Comparison of ENCODE assay signal across 8 mouse cellular contexts in the genomic region with DNA sequence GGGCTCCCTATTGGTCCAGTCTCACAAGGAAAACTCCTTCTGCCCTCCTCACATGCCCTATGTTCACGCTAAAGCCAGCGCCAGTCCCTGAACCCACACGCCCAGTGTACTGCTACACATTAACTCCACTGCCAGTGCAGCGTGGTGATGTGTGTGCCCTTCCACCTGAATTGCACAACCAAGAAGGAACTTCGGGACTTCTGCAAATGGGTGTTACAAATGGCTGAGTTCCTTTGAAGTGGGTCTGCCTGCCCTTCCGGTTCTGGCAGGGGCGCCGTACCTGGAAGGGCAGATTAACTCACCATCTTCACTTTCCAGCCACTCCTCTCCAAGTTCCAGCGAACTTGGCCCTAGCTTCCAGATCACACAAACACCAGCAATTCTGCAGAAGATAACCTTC. TPM values are rescaled to one million over a fixed set of nuclear protein-coding genes. Genes with fewer than 3 reads are reported as not detected.
A peak's percentile ranks its signal among the peaks of the same experiment; 100 is the strongest.
DNase-seq lines count a peak whose midpoint lies in the region; ATAC-seq and TF ChIP-seq lines count a peak whose summit lies in the region.

No protein-coding gene starts in this region.

- DNase-seq in midbrain, embryonic 10.5 days (ENCODE audit: low spot score) = no peak
- no peak for DNase-seq in midbrain, postnatal 0 days (ENCODE audit: low spot score)
- DNase-seq in kidney, postnatal 25 days = peak; percentile 51 to 85
- no peak for DNase-seq in layer of hippocampus, adult 8-10 months (ENCODE audit: low spot score in 2 of 2)
- DNase-seq in B cell, adult 2 months = no peak

- no peak overlapping the region for H3K4me2 ChIP-seq in midbrain, postnatal 0 days (ENCODE audit: low read depth, low read length, poor library complexity, severe bottlenecking)
- peak overlapping the region; percentile 60 for H3K4me2 ChIP-seq in heart, embryonic 14.5 days (ENCODE audit: low read length)

- no peaks in the 10 kb centered on the region for H3K36me3 ChIP-seq in midbrain, embryonic 10.5 days
- no peaks in the 10 kb centered on the region for H3K36me3 ChIP-seq in midbrain, postnatal 0 days (ENCODE audit: insufficient read depth, low read length)
- no peaks in the 10 kb centered on the region for H3K36me3 ChIP-seq in heart, embryonic 14.5 days (ENCODE audit: control insufficient read depth, insufficient read depth, low read length)

- no peak for ATAC-seq in midbrain, postnatal 0 days (ENCODE audit: low FRiP score)
- ATAC-seq in heart, embryonic 14.5 days (ENCODE audit: insufficient number of reproducible peaks, insufficient read depth, low FRiP score, low read depth) = no peak
- ATAC-seq in megakaryocyte progenitor cell, adult 5-6 weeks (replicated peaks; ENCODE audit: poor library complexity) = peak; percentile 44
- ATAC-seq in frontal cortex, adult (ENCODE audit: low TSS enrichment) = no peak

- no peak overlapping the region for H3K9ac ChIP-seq in midbrain, postnatal 0 days (replicated peaks; ENCODE audit: low read length, poor library complexity, severe bottlenecking)
- H3K9ac ChIP-seq in heart, embryonic 14.5 days (ENCODE audit: low read length) = peak overlapping the region; percentile 48

- no peak for TF ChIP-seq CTCF in midbrain, postnatal 0 days (IDR thresholded peaks at IDR 0.05)

- peaks cover 61% of the 10 kb centered on the region for H3K4me1 ChIP-seq in midbrain, embryonic 10.5 days
- peaks cover 6% of the 10 kb centered on the region; the same call in 1 of the 2 replicates for H3K4me1 ChIP-seq in midbrain, postnatal 0 days (ENCODE audit: insufficient read depth, low read length)
- H3K4me1 ChIP-seq in heart, embryonic 14.5 days (ENCODE audit: control insufficient read depth in 2 of 2, insufficient read depth in 2 of 2, low read length in 2 of 2) = peaks cover 15 to 42% of the 10 kb centered on the region in 2 experiments

- no peak overlapping the region for H3K4me3 ChIP-seq in midbrain, embryonic 10.5 days
- H3K4me3 ChIP-seq in midbrain, postnatal 0 days (ENCODE audit: low read depth, low read length) = no peak overlapping the region
- H3K4me3 ChIP-seq in heart, embryonic 14.5 days (ENCODE audit: control insufficient read depth in 1 of 2, insufficient read depth in 1 of 2, low read depth in 1 of 2, low read length in 2 of 2) = no peak overlapping the region

- H3K27me3 ChIP-seq in midbrain, embryonic 10.5 days (ENCODE audit: low read depth, poor library complexity, severe bottlenecking) = peaks cover 19% of the 10 kb centered on the region
- no peaks in the 10 kb centered on the region for H3K27me3 ChIP-seq in midbrain, postnatal 0 days (ENCODE audit: insufficient read depth, low read length)
- H3K27me3 ChIP-seq in heart, embryonic 14.5 days (ENCODE audit: control insufficient read depth, insufficient read depth, low read length) = no peaks in the 10 kb centered on the region

- peak overlapping the region; percentile 82 for H3K27ac ChIP-seq in midbrain, embryonic 10.5 days (replicated peaks)
- no peak overlapping the region for H3K27ac ChIP-seq in midbrain, postnatal 0 days (ENCODE audit: low read depth, low read length)
- H3K27ac ChIP-seq in heart, embryonic 14.5 days (replicated peaks in 1 of 2; ENCODE audit: control insufficient read depth in 1 of 2, insufficient read depth in 1 of 2, low read depth in 2 of 2, low read length in 2 of 2) = peak overlapping the region; percentile 93 to 95

- H3K9me3 ChIP-seq in midbrain, embryonic 10.5 days (replicated peaks) = no peaks in the 10 kb centered on the region
- H3K9me3 ChIP-seq in midbrain, postnatal 0 days (ENCODE audit: low read length) = no peaks in the 10 kb centered on the region
- H3K9me3 ChIP-seq in heart, embryonic 14.5 days (ENCODE audit: control insufficient read depth, low read length) = peaks cover 4% of the 10 kb centered on the region; the same call in 1 of the 2 replicates

- 50% methylated on average over 9 of the region's 9 CpGs for whole genome bisulfite sequencing in midbrain, embryonic 10.5 days
- 61% methylated on average over 9 of the region's 9 CpGs for WGBS in midbrain, postnatal 0 days
- WGBS in heart, embryonic 14.5 days = 40% methylated on average over 9 of the region's 9 CpGs

RNA-seq across cellular contexts. Expression of a gene that starts 12.5 kb away (rescaled TPM):
- 2.7 and 3.5 TPM in 2 replicates for polyA plus RNA-seq in midbrain, embryonic 10.5 days (2016; fragmentation: Nextera tagmentation; extraction: Ambion mirVana)
- 8.0 and 11.2 TPM in 2 replicates for total RNA-seq in midbrain, postnatal 0 days (2014; rRNA removed)
- 3.5 and 3.6 TPM in 2 replicates for polyA plus RNA-seq in midbrain, postnatal 0 days (2015; fragmentation: Nextera tagmentation; extraction: Ambion mirVana)
- 13.8 and 14.9 TPM in 2 replicates for polyA plus RNA-seq in heart, embryonic 14.5 days (2014; fragmentation: Nextera tagmentation; extraction: Ambion mirVana)
- total RNA-seq in megakaryocyte progenitor cell, adult 5-6 weeks (2015) = 48.4 and 55.3 TPM in 2 replicates
- total RNA-seq in megakaryocyte progenitor cell, adult 5-6 weeks (2017) = 21.5 and 23.6 TPM in 2 replicates
- 1 to 10 TPM; 4.4 to 7.1 (median 5.3) TPM for total RNA-seq in layer of hippocampus, adult 8-10 months (2022)

Comparison
In these comparisons a context has a peak if more than half of its experiments do, and no peak if none do; other contexts are left out.
1. DNase-seq: peak in kidney, postnatal 25 days (2 of 2); none in midbrain, embryonic 10.5 days (single experiment), midbrain, postnatal 0 days (single experiment), layer of hippocampus, adult 8-10 months (0 of 2) and B cell, adult 2 months (0 of 2).